Mouse (Mus musculus): ENCODE measurements around the gene Rangrf. TPM values are rescaled to one million over a fixed set of nuclear protein-coding genes. Genes with fewer than 3 reads are reported as not detected.
"Not testable (repeated sequence)": the region's sequence is repeated elsewhere in the genome, so short reads cannot be mapped to it uniquely, and the experiment has no call there.

The Rangrf gene
- polyA plus RNA-seq, 2 experiments from 2014 or later, result 42.2 to 48.3 TPM

DNA sequence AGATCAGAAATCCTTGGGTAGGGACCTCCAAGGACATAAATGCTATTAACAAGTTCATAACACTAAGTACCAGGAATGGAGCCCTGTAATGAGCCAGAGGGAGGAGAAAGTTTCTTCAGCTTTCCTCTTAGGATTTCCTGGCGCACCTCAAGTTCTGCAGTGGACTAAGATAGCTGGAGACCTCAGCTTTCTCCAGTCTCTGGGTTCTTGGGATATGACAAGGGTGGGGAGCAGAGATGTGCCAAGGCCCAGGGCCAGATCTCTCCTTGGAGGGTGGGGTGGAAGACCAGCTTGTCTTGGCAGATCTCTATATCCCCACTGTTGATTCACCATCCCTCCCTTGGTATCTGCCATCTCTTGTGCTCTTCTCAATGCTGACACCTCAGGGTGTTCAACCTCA is 616 bp upstream of the Rangrf start:
- ATAC-seq, result no peak

DNA sequence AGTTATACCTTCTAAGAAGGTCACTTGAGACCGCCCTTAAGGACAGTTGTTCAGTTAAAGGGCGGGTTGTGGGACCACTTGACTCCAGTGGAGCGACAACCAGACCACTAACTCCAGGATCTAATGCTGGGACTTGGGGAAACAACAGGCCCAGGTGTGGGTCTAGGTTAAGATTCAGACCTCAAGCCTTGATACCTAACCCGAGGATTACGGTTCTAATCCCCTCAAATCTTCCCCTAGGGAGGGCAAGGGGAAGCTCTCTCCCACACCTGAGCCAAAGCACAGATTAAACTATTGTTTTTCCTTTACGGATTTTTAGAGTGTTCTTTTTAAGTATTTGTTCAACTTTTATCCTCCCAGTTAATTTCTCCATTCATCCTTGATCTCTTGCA is 930 bp downstream of the Rangrf start:
- no peak for ATAC-seq

DNA sequence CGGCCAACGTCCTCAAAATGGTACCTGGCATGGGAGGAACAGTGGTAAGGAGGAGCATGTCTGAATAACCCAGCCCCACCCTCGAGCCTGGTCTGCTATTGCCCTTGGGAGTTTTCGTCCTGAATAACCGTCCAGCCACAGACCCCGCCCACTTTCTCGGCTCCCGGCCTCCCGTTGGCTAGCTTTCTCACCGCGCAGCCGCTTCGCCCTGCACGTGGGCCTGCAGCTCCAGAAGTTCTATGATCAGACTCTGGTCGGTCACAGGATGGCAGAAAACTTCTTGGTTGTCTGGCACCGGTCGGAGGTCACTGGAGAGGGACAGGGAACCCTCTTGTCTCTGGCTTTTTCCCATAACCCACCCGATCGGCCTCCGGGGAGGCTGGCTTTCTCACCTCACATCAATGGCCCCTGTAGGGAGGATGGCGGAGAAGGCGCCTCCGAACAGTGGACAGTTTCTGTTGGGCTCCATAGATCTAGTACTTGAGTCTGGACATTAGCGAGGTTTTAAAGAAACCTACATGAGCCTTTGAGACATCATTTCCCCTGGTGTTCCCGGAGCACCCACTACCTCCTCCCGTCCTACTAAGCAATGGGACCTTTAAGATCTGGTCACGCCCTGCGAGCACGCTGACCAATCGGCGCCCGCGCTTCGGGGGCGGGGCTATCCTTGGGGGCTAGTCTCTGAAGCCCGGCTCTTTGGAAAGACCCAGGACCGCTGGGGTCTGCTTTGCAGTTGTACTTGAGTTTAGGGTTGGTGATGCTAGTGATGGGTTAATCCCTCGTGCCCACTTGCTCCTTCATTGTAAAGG is 1.5 kb downstream of the Rangrf start:
- ATAC-seq, result peak; percentile 83

DNA sequence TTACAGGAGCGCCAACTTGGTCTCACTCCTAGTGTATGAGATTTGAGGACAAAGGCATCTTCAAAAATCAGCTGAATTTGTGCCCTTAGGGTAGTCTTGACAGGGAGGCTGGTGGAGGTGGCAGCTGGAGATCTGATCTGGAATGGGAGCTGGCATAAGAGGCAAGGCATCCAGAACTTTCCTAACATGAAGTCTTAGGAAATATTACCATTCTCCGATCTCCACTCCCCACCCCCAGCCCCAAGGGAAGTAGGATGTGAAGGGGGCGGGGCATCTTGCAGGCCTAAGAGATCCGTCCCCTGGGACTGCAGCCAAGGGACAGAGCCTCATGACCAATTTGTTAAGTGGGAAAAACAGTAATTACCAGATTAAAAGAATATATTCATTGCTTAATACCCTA is 4.8 kb downstream of the Rangrf start:
- no peak for ATAC-seq

DNA sequence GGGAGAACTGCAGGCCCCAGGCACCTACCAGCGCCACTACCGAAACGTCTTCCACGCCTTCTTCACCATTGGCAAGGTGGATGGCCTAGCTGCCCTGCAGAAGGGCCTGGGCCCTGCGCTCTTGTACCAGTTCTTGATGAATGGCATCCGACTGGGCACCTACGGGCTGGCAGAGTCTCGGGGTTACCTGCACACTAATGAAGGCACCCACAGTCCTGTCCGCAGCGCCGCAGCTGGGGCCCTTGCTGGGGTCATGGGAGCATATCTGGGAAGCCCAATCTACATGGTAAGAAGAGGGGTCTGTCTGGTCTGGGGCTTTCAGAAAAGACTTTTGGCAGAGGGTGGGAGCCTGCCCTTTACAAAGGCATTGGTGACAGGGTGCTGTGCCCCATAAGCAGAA is 6.2 kb downstream of the Rangrf start:
- ATAC-seq, result no peak

DNA sequence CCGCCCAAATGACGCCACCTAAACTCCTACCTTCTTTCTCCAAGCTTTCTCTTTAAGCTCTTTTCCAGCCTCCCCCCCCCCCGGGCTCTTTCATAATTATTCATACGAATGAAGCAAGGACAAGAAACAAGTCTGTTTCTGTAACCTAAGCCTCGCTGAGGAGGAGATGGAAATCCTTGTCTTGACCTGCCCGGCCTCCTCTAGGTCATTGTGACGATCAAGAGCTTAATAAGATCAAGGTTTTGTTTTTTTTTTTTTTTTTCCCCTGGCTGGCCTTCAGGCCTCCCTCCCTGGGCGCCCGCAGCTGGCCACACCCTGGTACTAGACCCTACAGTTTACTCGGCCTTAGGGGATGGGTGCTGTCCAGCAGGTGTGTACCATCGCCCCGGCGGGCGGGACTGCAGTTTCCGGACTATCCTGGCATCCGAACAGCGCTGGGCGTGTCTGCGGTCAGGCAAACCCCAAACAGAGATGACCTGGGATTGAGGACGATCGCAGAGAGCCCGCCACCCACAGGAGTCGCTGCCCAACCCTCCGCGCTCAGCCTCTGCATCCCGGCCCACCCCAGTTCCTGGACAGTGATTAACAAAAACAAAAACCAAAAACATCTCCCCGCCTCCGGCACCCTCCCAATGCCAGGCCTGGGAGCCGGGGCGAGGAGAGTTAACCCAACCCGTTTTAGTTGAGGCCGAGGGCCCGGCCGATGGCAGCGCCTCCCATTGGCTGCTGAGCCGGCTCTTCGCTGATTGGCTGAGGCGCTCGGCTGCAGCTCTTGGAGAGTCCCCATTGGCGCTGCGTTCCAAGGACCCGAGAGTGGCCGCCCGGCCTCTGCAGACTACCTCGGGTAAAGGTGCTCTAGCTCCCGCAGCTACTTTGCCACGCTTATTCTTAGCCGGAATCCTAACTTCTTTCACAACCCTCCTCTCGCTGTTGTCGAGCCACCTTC is 7.4 kb downstream of the Rangrf start, which contains the start of gene Slc25a35:
Gene Slc25a35, plus strand, starts transcription at position 795 of the 946 bp plus-strand sequence.
- peak; percentile 88 for ATAC-seq

DNA sequence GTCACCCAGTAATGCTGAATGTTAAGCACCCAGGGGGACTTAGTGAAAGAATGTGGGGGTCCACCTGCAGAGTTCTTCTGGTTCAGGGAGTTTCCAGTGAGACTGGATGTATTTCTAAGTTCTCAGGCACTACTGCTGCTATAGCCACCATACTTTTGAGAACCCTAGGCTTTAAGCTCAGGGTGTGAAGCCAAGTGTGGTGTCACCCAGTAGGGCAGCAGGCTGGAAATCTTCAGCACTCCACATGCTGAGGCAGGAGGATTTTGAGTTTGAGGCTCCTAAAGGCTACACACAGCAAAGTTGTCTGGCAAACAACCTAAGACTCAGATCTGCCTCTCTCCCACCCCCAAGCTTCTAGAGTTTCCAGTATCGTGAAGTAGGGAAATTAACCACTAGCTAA is 8.4 kb downstream of the Rangrf start:
- no peak for ATAC-seq

DNA sequence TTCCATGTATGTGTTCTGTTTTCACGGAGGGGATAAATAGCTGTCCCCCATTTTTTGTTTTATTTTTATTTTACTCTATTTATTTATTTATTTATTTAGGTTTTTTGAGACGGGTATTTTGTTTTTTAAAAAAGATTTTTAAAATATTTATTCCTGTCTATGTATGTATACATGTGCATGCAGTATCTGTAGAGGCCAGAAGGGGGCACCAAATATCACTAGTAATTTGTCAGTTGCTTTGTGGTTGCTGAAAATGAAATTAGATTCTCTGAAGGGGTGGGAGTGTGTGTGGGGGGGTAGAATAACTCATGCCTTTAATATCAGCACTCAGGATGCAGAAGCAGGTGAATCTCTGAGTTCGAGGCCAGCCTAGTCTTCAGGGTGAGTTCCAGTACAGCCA is 9.1 kb downstream of the Rangrf start:
- no peak for ATAC-seq

DNA sequence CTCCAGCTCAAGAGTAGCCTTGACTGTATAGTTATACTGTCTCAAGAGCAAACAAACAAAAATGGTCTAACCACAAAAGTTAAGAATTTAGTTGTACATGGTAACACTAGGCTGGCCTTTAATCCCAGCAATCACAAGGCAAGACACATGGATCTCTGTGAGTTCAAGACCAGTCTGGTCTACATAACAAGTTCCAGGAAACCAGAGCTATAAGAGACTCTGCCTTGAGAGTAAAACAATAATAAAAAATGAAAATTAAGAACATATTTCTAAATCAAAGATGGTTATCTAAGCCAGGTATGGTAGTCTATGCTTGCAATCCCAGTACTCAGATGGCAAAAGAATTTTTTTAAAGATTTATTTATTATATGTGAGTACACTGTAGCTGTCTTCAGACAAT is 9.9 kb downstream of the Rangrf start:
- ATAC-seq, result no peak

DNA sequence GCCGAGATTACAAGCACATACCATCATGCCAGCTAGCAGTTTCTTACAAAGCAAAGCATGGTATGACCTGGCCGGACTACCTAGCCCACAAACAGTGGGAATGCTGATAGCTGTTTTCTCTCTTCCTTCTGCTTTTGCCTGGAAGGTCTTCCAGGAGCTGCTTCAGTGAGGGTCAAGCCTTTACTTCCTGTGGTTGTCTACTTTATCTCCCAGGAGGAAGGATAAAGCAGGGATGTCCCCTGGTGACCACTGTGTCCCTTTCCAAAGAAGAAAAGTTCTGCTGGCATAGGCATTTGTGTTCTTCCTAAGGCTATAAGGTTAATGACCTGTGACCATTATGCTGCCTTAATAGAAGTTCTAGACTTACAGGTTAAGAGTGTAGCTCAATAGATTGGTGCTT is 11.6 kb downstream of the Rangrf start:
- no peak for ATAC-seq

DNA sequence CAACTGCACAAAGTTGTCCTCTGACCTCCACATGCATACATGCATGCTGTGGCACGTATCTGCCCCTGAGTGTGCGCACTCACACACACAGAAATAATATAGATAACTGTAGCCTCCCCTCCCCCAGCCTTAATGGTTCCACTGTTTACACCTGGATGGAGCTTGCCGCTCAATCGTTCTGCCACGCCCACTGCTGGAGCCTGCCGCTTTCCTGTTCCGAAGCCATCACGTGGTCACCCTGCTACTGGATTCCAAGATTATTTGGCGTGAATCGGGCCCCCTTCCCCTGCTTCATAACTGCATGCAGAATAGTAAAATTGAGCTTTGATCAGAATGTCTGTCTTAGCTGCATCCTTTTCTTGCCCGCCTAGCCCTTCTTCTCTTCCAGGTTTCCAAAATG is 12.8 kb downstream of the Rangrf start:
- ATAC-seq, result not testable (repeated sequence)

DNA sequence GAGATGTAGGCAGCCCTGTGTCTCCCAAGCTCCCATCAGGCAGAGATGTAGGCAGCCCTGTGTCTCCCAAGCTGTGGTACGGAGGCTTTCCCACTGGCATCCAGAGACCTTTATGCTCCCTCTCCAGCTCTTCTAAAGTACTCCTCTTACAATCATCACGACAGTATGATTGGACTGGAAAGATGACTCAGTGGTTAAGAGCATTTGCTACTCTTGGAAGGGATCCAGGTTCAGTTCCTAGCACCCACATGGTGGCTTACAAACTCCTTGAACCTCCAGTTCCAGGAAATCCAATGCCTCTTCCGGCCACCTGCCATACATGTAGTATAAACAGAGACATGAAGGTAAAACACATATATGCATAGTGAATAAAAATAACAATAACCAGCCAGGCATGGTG is 13.4 kb downstream of the Rangrf start:
- ATAC-seq, result no peak

DNA sequence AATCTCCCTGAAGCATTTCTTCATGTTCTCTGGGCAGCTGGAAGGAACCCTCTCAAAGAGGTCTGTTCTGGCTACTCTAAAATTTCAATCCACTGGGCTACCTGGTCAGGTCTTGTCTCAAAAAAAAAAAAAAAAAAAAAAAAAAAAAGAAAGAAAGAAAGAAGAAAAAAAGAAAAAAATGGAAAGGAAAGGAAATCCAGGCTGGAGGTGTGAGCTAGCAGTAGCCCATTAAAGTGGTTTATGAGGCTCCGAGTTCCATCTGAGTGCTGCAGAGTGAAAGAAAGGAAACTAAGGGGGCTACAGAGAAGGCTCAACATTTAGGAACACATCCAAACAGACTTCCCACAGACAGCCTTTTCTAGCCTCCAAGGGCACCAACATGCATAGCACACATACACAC is 17.0 kb downstream of the Rangrf start:
- ATAC-seq, result no peak

DNA sequence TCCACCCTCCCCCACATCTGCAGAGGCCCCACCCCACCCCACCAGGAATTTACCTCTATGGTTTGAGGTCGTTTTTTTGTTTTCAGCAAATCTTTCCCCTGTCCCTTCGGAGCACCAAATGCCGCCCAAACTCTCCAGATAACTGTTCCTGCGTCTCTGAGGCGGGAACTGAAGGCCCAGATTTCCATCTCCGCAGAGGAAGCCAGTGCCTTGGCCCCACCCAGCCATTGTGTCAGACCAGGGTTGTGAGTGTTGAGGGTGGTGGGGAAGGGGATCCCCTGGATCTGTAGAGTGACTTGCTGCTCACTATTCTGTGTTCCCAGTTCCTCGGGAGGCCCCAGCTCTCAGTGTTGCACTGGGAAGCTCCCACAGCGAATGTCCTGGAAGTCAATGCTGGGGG is 17.7 kb downstream of the Rangrf start, which contains the start of gene Arhgef15:
Gene Arhgef15, minus strand, starts transcription at position 173 of the 400 bp plus-strand sequence.
- ATAC-seq, result no peak

DNA sequence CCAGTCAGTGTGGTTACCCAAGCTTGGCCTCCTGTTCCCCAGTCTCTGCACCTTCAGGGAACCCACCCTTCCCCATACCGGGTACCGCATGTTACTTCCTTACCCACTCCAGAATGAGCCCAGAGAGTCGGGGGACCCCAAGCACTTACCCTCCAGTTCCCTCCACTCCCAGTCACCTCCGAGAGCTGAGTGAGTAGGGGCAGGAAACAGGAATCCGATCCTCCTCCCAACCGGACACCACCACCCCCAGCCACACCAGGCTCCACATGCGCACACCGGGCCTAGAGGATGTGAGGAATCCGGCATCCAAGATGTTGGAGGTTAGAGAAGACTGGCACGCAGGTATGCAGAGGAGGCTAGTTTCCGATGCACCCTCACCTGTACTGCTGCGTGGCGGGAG is 18.3 kb downstream of the Rangrf start:
- no peak for ATAC-seq

DNA sequence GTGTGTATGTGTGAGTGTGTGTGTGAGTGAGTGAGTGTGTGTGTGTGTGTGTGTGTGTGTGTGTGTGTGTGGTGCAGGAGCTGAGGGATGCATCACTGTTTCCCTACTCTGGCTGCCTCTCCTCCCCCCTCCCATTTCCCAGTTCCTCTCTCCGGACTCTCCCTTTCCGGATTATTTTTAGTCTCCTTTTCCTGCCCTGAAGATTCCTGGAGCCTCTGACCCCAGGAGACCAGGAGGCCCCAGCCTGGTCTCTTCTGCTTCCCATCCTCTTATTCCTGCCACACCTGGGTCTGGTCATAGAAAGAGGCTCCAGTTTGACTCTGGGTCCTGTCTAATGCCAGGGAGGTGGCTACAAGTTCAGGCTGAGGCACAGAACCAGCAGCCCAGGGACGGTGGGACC is 18.9 kb downstream of the Rangrf start:
- no peak for ATAC-seq

DNA sequence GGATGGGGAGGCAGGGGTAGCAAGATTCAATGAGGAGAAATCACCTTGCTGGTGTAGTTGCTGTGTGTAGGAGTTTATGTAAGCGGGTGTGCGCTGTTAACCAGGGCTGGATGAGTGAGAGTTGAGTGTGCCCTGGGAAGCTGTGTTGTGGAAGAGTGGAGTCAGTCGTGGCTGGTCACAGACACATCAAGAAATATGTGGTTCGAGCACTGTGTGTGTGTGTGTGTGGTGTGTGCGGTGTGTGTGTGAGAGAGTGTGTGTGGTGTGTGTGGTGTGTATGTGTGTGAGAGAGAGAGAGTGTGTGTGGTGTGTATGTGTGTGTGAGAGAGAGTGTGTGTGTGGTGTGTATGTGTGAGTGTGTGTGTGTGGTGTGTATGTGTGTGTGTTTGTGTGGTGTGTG is 19.5 kb downstream of the Rangrf start:
- no peak for ATAC-seq

DNA sequence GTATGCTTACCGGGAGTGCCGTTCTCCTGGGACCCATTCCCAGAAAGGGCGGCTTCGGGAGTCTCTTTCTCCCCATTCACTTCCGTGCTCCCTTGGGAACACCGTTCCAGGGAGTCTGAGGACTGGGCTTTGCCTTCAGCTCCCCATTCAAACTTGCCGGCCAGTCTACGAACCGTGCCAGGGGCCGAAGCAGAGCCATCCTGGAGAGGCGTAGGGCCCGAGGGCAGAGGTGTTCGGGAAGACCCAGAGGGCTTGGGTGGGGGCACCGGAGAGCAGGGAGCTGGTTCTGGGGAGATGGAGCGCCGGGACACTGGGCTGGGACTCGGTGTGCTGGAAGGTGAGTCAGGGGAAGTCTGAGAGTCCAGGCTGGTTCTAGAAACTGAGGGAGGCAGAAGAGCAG is 20.6 kb downstream of the Rangrf start:
- no peak for ATAC-seq

DNA sequence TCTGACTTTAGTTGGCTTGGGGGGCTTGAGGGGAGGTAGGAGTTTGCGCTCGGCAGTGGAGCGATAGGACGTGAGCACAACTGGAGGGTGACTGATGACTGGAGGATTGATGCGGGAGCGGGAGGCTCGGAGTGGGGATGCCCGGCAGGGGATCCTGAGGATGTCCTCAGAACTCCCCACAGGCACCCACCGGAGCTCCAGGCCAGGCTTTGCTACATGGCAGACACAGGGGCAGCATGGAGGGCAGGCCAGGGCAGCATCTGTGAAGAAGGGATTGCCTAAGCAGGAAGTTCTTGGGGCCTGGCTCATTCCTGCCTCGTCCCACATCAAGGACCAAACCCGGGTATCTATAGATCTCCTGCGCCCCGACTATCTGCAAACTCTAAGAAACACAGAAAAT is 21.1 kb downstream of the Rangrf start:
- ATAC-seq, result no peak

DNA sequence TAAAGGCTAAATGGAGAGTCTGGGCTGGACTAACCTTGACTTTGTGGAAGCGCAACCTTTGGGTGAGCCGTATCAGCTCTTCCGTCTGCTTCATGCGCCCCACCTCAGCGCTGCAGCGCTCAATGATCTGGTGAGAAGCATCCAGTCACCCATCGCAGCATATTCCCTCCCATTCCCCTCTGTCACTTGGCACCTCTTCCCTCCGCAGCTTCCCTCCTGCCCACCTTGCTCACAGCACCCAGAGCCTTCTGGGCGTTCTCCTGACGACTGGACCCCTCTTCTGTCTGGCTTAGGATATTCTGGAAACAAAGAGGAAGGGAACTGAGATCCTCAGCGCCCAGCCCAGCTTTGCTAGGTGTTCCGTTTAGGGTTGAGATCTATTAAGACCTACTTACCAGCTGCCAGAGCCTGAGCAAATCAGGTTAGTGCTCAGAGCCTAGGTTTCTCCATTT is 27.4 kb downstream of the Rangrf start:
- no peak for ATAC-seq

DNA sequence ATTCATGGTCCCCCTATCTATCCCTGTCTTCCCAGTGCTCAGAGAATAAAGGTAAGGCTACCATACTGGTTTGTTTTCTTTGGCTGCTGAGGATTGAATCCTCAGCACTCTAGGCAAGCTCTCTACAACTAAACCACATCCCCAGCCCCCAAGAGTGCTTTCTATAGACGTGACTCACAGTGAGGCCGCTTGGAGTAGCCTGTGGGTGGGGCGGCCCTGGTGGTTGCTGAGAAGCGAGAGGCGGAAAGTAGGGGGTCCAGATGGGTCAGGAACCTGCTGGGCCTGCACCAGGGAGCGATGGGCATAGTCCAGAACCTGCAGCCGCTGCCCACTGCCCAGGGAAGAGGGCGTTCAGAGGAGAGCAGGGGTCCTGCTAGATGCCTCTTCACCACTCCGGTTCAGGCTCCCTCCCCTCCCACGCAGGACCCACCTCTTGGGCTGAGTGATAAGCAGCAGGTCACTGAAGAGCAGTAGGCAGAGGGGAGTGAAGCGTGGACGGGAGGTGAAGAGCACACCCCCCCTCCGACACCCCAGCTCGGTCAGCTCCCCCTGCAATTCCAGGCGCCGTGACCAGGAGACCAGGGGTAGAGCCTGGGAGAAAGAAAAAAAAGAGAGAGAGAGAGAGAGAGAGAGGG is 28.1 kb downstream of the Rangrf start:
- no peak for ATAC-seq

DNA sequence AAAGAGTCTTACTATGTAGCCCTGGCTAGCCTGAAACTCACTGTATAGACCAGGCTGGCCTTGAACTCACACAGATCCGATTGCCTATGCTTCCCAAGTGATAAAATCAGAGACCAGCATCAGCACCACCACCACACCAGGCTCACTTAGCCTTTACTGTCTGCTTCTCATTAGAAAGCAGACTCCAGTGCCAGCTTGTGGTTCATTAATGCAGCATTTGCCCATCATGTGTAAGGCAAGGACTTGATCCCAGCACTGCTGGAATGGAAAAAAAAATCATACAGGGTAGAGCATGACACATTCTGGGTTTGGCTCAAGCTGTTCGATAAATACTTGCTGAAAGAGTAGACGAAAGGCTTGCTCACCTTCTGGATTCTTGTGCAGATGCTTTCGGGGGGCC is 29.0 kb downstream of the Rangrf start:
- ATAC-seq, result no peak

DNA sequence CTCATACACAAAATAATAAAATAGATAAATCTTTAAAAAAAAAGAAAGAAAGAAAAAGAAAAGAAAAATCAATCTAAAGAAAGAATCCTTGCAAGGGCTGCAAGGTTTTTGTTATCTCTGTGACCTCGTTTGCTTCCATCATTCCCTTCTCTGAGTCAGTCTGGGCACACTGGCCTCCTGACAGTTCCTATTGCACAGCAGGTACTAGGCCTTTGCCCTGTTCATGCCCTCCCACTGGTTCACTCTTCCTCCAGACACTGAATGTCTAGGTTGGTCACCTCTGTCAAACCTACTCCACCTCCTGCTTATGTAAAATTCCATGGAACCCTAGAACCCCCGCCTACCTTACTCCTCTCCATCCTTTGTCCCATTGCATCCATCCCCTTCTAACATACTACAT is 29.7 kb downstream of the Rangrf start:
- no peak for ATAC-seq
